Mouse (Mus musculus): ENCODE data around the gene 4930535I16Rik. TPM values are rescaled to one million over a fixed set of nuclear protein-coding genes. Genes with fewer than 3 reads are reported as not detected.

4930535I16Rik gene
- polyA plus RNA-seq (2017; shearing (Covaris generic)), result not detected

DNA sequence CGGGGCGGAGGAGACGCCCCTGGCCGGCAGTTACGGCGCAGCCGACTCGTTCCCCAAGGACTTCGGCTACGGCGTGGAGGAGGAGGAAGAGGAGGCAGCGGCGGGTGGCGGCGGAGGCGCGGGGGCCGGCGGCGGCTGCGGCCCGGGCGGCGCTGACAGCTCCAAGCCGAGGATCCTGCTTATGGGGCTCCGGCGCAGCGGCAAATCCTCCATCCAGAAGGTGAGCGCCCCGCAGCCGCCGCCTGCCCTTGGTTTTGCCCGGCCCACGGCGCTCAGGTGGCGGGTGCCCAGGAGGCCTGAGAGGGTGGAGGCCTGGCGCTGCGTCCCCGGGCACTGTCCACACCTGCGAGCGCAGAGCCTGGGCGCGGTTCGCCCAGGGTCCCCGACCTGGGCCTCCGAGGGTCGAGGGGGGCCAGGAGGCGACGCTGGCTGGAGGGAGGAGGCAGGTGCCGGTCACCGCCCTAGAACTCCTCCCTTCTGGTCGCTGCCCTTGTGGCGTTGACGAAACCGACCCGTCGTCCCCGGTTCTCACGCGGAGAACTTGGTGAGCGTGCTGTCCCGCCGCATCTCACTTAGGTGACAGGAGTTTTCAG, at the start of gene 4930535I16Rik:
Gene 4930535I16Rik, minus strand, starts transcription at position 475 of the 593 bp plus-strand sequence.

DNA sequence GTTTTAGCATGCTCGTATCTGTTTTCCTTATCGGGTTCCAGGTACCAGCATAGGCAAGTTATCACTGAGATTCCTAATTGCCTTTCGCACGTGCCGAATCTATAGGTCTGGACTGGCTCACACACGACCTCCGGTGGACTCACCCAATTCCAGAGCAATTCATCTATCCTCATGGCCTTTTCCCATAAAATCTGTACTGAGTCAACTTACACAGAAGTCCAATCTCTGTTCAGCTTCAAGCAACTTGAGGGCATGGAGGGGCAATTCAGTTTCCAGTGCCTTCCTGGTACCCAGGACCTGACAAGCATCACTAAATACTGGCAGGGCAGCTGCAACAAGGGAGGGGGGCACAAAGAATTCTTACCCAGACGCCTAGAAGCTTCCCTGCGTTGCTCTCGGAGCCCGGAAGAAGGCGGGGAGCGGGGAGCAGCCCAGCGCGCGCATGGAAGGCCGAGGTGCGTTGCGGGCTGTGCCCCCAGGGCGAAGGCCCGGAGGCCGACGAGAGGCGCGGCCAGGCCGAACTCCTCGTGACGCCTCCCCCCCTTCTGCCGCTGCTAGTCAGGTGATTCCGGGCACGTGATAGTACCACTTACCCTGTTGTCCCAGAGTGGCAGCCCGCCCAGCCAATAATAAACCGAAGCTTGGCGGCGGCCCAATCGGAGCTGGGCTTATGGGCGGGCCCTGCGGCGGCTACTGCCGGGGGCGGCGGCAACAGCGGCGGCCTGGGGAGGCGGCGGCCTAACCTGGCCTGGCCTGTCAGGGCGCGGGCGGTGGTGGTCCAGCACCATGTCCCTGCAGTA, 874 bp downstream of the 4930535I16Rik start, which contains the start of gene Rragc:
Gene Rragc, plus strand, starts transcription at position 699 of the 800 bp plus-strand sequence.

DNA sequence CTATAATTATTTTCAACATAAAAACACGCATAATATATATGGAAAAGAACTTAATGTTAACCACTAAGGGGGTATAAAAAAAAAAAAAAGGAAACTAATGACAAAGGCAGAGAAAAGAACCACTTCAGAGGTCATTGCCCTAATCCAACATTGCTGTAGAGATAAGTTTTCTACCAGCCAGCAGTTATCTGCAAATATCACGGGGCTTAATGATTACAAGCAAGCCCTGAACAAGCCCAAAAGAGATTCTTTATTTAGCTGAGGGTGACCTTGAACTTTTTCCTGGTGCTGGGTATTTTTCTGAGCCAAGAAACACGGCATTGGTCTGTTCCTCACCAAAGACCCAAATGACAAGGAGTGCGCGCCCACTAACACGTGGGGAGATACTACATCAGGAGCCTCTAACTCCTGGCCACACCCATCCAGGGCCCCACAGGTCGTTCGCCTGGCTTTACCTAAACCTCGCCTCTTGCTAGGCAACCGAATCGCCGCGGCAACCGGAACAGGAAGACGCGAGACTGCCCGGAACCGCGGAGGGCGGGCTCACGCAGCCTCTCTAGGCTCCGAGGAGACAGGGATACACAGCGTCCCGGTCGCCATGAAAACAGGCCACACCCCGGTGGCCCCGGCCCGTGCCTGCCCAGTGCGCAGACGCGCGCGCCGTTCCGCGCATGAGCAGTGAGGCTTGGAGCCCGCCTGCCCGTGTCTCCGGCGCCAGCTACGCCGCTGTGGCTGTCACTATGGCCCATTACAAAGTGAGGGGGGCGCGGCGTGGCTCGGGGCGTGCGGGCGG, 13.3 kb downstream of the 4930535I16Rik start, which contains the start of gene Mycbp:
Gene Mycbp, plus strand, starts transcription at position 500 of the 793 bp plus-strand sequence.

Other genes with a start within 250 kb of the 4930535I16Rik start
- 157 TPM for gene Macf1, start 233.7 kb downstream of the 4930535I16Rik start, polyA plus RNA-seq (2017; shearing (Covaris generic))
- 131 TPM for gene Ndufs5, start 199.8 kb downstream of the 4930535I16Rik start, polyA plus RNA-seq (2017; shearing (Covaris generic))
- gene Akirin1, start 167.7 kb downstream of the 4930535I16Rik start, polyA plus RNA-seq (2017; shearing (Covaris generic)), result 103 TPM
- gene Rhbdl2, start 130.1 kb downstream of the 4930535I16Rik start, polyA plus RNA-seq (2017; shearing (Covaris generic)), result not detected
- not detected for gene 4933427I04Rik, start 58.3 kb downstream of the 4930535I16Rik start, polyA plus RNA-seq (2017; shearing (Covaris generic))
- gene Mycbp, start 13.2 kb downstream of the 4930535I16Rik start, polyA plus RNA-seq (2017; shearing (Covaris generic)), result 19.3 TPM
- gene Rragc, start 576 bp downstream of the 4930535I16Rik start, polyA plus RNA-seq (2017; shearing (Covaris generic)), result 82.4 TPM